Mouse (Mus musculus) gastrocnemius, postnatal 25 days (tissue): Measurements from ENCODE around the gene Vsig2. TPM values are rescaled to one million over a fixed set of nuclear protein-coding genes. Genes with fewer than 3 reads are reported as not detected.

ENCODE experiments used
- DNase-seq: peaks from one replicate; pipeline ENCODE4 v3.0.0; 2022
- long read RNA-seq, 2 experiments: library from polyadenylated mRNA; stranded (forward); transcript quantifications; one replicate each; pipeline ENCODE4 v2.0.0; 2021
- total RNA-seq, 2 experiments: library from RNA; stranded (reverse); gene quantifications; 1 replicate in 1 of 2; 2 replicates in 1 of 2; pipeline ENCODE4 v1.2.3; 2021

Gene Vsig2
- 1 to 10 TPM; 1.1 to 2.4 TPM for total RNA-seq
- long read RNA-seq, experiment 1: 0 reads
- long read RNA-seq, experiment 2: 0 reads

DNA sequence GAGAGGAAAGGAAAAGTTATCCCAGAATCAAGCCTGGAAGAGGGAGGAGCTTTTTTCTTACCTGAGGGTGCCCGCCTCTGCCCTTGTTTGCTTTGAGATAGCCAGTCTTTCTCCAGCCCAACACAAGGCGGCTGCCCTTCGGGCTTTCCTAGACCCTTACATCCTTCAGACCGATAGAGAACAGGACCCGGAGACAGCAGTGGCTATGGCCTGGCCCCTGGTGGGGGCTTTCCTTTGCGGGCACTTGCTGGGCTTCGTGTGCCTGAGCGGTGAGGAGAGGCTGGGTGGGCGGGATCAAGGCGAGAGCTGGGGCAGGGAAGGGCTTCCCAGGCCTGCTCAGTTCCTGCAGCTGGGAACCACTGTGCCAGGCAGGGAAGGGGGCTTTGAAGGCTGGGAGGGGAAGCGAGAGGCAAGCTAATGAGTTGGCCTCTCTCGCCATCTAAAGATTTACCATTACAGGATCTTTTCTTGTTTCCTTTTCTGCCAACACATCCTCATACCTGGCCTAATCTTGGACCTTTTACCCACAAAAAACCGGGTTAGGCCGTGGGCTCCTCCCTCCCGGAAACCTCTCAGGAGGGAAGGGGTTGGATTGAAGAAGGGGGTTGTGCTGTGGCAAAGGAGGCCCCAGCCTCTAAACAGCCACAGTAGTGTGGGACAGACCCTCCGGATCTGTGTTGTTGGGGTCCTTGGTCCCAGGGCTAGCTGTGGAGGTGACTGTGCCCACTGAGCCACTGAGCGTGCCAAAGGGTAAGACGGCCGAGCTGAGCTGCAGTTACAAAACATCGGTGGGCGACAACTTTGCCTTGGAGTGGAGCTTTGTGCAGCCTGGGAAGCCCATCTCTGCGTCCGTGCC is at the start of gene Vsig2:
Gene Vsig2 (plus strand): TSS at position 86 of the 856 bp plus-strand sequence.
- DNase-seq: no peak

DNA sequence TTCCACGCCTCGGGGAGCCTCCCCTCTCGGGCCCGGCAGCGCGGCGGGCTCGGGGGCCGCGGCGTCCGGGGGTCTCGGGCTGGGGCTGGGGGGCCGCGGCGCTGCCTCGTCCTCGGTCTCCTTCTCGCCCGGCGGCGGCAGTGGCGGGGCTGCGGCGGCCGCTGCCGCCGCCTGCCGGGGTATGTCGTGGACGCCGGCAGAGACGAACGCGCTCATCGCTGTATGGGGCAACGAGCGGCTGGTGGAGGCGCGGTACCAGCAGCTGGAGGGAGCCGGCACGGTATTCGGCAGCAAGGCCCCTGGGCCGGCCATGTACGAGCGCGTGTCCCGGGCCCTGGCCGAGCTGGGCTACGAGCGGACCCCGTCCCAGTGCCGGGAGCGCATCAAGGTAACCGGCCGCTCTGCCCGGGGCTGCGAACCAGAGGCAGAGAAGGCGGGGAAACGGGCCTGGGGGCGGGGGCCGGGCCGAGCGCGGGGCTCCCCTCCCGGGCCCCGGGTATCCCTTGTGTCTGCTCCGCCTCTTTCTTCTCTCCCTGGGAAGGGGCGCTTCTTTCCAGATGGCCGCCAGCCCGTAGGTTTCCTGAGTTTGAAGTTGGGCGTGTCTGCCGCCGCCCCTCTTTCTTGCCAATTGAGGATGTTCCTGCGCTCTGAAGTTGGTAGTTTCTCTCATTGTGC is 49.5 kb upstream of the Vsig2 start:
- DNase-seq: peak; percentile 41

DNA sequence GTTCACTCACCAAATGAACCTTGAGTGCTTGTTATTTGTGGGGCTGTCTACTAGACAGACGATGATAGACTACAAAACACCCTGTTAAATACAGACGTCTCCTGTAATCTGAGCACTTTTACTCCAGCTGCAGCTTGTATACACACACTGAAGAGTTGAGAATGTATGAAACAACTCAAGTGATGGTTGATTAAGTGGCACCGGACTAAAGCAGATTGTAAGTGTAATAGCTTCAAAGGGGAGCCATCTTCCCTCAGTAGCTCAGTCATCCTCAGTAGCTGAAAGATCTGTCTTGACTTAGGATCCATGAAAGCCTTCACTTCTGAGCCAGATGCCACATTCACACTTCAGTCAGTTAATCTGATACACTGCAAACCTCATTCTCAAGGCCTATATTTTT is 43.3 kb upstream of the Vsig2 start:
- no peak for DNase-seq

DNA sequence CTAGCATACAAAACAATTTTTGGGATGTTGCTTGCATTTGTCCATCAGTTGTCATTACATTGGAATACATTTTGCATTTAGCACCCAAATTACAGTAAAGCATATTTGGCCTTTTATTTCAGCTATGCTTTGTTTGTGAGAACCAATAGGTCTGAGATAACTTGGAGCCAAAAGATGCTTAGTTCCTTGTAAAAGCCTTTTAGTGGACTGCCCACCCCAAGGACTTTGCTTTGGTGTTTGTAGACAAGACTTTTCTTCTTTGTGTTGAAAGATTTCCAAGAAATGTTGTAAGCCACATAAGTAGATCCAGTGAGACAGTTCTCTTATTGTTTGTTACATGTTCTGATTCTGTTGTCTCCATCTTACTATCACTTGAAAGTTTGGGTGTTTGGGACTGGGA is 42.7 kb upstream of the Vsig2 start:
- DNase-seq: no peak

DNA sequence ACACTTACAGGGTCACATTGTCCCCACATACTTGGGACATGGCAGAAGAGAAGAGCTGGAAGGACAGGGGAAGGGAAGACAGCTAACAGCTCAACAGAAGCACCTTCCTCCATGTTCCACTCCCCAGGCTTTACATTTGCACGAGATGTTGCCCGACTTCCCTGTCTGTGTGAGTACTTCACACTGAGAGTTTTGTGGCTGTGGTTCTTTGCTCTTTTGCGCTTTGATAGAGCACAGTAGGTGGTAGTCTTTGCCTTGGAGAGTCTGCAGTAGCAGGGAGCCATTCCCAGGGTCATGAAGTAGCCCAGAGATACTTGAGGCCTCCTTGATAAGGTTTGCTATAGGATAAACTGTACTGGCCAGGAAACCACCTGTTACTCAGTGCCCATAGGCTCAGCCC is 38.9 kb upstream of the Vsig2 start:
- no peak for DNase-seq

DNA sequence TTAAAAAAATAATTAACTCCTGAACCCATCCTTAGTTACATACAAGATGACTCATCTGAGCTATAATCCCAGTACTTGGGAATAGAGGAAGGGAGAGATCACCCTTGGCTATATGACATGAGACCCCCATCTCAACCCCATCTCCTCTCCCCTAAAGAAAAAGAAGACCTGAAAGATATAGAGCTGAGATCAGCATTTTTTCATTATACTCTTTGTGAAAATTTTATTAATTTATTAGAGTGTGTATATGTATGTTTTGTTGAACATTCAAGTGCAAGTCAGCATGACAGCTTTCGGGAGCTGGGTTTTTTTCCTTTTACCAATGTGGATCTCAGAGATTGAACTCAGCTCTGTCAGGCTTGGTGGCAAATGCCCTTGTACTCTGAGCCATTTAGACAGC is 37.9 kb upstream of the Vsig2 start:
- no peak for DNase-seq

DNA sequence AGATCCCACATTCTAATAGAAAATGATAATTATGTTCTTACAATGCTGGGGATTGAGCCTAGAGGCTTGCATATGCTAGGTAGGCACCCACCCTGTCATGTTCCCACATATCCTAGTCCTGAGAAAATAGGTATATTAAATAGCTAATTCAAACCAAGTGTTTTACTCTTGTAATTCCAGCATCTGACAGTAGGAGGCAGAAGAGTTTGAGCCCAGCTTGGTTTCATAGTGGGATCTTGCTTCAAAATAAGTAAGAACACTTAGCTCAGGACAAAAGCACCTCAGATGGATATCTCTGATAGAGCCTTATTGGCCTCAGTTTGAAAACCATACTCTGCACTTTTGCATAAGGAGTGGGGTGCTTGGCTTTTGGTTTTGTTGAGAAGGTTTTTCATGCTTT is 34.7 kb upstream of the Vsig2 start:
- no peak for DNase-seq

DNA sequence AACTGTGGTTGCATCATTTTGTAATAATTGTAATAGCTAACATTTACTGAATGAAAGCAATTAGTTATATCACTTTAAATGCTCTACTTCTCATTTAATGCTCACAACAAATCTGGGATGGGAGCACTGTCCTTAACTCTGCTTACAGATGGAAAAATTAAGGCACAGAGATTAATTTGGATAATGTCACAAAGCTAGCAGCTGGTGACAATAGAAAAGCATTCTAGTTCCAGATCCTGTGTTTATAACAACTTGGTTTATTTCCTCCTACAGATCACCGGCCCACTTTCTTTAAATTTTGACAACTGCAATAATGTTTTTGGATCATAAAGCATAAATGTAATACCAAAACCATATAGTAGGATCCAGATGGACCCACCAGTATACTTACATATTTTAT is 33.0 kb upstream of the Vsig2 start:
- no peak for DNase-seq

DNA sequence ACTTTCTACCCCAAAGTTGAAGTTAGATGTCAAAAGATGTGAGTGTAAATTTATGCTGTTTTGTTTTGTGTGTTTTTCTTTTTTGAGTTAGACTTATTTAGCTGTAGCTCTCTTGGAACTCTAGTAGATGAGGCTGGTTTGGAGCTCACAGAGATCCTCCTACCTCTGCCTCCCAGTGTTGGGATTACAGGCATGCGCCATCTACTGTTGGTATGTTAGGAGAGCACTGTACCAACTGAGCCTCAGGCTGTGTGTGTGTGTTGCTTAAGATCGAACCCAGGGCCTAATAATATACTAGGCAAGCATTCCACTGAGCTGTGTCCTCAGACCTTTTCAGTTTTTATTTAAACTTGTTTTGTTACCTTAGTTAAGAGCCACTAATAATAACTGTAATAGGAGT is 27.0 kb upstream of the Vsig2 start:
- DNase-seq: no peak

DNA sequence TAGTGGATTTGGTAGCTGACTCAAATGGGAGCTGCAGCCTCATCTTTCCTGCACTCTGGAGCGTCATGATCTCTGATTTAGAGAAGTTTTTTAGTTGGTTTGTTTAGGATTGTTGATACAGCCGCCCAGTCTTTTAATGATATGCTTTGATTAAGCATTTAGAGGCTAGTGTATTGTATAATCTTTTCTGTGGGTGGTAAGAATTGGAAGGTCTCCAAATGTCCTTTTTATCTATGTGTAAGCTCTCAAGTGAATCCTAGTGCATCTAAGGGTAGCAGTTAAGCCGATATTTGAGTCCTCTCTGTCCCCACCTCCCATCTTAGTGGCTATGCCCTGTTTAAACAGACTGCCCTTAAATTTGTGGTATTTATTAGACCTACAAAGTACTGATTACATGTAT is 24.6 kb upstream of the Vsig2 start:
- DNase-seq: no peak

DNA sequence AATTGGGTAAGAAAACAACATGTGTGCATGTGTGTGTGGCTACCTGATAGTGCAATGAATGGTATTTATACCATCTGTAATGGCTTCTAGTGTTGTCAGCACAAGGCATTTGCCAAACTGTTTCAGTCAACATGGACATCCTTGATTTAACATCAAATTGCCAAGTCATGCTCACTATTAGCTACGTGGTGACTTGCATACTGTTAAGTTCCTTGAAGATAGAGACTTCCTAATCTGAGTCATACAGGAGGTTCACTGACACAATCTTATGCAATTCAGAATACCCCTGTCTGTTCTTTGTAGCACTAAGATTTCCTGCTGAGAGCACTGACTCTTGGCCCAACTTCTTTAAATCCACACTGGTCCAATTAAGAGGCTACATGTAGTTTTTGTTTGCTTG is 21.6 kb upstream of the Vsig2 start:
- no peak for DNase-seq

DNA sequence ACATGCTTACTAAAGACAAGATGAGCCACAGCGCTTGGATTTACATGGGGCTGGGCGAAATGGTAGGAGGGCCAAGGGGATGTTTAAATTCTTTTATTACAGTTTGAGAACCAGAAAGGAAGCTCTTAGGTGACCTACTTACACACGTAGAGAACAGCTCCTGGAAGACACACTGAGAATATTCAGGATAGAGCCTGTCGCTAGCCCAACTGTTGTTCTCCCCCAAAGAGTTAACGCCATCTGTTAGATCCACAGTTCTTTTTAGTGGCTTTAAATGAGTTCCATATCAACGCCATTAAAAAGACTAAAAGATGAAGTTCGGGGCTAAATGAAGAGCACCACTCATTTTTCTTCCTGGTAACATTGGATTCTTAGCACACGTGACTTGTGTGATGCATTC is 20.1 kb upstream of the Vsig2 start:
- DNase-seq: no peak

DNA sequence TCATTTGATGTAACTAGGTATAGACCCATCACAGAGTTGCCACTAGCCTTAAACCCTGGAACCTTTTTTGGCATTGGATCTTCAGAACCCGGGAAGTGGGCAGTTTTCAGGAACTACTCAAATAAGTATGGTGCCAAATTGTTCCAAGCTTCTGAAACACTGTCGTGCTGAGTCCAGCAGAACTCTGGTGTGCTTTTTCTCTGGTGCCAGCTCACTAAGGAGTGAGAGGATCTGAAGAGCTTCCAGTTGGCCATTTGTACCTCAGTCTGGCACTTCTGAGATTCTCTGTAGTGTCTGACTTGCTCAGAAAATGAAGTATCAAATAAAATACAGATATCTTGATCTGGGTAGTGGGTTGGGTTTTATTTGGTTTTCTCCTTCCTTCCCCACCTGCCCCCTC is 19.1 kb upstream of the Vsig2 start:
- DNase-seq: no peak

DNA sequence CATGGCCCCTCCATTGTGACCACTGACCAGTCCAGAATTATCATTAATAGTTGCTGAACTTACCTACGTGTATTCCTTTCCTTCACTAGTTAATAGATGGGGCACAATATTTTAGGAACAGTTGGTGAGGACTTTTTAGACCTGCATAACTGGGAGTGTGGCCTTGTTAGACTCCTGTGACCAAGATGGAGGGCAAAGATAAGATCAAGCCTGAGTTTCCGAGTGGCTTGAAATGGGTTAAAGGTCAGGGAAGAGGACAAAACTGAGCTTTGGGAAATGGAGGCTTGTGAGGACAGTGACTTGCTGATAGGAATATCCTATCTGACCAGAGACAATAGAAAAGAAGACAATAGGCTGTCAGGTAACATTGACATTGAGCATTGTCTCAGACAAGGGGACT is 13.6 kb upstream of the Vsig2 start:
- DNase-seq: no peak

DNA sequence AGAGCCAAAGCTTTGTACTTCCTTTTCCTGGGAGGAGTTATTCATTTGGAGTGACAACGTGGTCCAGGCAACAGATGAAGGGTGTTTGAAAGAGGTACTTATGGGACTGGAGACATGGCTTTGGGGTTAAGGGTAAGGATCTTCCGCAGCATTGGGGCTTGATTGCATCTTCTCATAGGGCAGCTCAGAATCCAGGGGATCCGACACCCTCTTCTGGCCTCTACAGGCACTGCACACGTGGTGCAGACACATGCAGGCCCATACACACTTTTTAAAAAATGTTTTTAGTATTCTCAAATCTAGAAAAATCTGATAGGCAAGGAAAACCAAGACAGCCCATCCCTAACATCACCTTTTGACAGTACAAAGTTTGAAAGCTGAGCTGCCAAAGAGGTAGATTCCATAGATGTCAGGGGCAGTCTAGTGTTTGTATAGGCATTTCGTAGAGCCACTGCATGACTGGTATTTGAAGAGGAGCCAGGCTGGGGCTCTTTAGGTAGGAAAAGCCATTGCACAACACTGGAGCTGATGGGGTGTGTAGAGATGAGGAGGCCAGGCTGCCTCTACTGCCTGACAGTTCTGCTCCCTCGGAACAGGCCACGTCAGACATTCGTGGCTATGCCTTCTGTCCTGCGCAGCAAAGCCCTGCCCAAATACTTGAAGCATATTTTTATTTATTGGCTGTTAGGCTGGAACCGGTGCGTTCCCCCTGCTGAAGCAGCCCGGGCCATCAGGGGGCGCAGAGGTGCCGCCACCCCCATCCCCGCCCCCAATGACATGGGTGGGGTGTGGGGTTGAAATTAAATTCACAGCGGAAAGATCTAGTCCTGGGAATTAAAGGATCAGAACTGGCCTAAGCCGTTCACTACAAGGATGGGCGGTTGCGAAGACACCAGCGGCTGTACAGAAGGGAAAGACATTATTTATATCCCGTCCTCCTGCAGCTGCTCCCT is 12.3 kb upstream of the Vsig2 start:
- DNase-seq: peak; percentile 51

DNA sequence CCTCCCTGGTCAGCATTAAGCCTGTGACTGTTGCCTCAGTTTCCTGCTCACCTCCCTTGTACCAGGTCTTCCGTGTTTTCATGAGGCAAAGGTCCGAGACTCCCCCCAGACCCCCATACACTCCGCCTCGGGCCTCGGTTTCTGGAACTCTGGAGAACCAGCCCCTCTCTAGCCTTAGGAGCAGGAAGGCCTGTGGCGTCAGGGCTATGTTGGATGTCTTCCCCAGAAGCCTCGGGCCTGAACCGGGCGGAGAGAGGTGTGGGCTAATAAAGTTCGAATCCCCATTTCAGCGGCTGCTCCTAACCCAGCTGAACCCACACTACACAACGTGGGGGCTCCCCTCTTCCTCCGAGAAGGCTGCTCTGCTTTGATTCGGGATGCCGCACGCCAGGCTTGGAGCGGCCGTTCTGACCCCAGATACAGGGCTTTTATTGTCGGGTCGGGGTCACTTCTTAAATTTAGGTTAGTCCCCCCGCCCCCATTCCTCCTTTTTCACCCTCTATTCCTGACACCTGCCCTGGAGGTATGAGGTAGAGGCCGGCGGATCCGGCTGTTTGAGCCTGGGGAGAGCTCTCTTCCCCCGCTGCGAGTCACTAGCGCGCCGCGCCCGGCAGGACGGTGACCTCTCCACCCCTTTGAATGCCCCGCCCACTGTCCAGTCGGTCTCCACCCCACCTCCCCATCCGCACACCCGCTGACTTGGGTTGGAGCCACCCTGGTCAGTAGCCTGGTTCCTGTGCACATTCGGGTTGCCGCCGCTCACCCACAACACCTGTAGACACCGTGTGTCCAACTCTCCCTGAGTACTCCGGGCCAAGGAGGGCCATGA is 11.4 kb upstream of the Vsig2 start, which contains the start of gene Esam:
Gene Esam (plus strand): TSS at position 683 of the 829 bp plus-strand sequence.
- DNase-seq: peak; percentile 77

DNA sequence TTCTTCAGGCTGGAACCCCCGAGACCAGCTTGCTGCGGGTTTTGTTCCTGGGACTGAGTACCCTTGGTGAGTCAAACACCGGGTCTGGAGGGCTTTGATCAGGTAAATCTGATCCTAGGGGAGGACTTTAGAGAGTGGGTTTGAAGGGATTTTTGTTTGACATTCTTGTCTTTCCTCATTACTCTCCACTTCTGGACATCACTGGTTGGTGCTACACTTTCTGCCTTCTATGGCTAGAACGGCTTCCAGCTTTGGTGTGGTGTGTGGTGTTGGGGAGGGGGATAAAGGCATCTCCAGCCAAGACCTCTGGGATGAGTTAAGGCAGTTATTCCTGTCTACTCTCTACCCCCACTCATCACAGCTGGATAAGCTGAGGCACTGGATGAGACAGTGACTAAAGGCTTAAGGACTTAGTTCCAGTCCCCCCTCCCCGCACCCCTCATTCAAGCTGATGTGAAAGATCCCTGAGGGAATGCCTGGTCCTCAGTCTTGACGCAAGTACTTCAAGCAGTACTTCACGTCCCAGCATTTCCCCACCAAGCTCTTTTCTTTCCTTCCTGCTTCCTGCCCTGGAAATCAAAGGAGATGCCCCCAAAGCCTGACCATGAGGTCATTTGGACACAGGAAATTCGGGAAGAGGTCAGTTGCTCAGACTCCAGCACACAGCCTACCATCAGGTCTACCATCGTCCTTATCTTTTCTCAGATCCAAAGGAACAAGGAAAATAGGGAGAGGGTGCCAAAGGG is 10.7 kb upstream of the Vsig2 start:
- peak; percentile 52 for DNase-seq

DNA sequence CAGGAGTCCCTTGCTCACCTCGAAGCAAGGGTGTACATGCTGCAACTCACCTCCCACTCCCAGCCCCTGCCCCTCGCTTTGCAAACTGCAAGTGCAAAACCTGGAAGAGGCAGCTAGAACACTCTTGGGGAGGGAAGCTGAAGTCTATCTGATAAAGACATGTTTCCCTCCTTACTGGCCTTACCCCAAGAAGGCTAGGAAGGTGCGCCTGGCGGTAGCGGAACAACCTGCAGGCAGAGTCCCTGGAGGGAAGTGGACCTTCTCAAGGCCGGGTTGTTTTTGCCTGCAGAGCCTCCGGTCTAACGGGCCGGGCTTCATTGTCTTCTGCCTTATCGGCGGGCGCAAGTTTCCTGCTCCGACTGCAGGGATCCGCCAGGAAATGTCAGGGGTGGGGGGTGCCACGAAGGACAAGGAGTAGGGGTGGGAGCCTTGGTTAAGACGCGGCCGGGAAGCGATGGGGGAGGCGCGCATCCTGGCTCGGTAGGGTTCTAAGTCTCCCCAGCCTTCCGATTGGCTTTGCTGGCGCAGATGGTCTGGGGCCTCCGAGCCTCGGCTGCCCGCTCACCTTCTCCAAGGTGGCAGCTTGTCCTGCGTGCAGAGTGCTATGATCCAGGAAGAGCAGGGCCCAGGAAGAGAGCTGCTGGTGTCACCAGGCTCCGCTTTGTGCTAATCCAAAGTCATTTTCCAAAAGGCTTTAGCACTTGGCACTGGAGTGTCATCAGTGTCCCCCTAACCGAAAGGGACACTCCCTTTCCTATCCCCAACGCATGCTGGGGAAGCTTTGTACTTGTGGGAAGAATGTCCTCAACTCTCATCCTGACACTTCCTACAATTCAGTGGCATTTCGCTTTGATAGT is 8.8 kb upstream of the Vsig2 start:
- DNase-seq: peak; percentile 80

DNA sequence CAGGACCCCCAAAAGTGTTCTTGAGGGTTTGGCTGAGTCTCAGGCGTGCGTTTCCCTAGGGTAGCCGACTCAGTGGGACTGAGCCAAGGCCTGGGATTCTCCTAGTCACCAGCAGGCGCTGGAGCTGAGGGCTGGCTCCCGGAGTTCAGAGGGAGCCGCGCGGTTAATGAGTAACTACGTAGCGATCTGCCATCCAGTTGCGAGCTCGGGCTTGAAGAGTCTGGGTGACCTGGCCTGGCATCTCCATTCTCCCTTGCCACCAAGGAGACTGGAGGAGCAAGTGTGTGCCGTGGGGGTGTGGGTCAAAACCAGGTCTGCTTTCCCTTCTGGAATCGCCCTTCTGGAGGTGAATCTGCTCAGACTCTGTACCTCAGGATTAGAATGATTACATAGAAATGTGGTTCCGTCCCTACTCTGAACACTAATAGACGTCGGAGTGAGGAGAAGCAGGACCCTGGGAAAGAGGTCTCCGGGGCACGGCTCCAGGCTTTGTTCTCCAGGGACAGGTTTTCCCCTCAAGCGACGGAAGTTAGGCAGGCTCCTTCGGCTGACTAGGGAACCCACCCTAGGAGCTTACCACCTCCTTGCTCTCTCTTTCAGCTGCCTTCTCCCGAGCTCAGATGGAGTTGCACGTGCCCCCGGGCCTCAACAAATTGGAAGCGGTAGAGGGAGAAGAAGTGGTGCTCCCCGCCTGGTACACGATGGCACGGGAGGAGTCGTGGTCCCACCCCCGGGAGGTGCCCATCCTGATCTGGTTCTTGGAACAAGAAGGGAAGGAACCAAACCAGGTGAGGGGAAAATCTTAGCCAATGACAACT is 8.0 kb upstream of the Vsig2 start:
- no peak for DNase-seq
